Mouse (Mus musculus) midbrain, embryonic 11.5 days (tissue): ENCODE results near the gene Klc3. TPM values are rescaled to one million over a fixed set of nuclear protein-coding genes. Genes with fewer than 3 reads are reported as not detected.

Source experiments
- ATAC-seq: fragments of 200-750 bp; cut with Nextera tagmentation; 2 replicates; pipeline ENCODE4 v1.8.0; 2017; ENCODE audit warnings: moderate TSS enrichment, moderate library complexity; ENCODE audit not compliant: low FRiP score
- DNase-seq: peaks from one replicate; pipeline ENCODE4 v3.0.0; 2015; ENCODE audit warnings: low spot score; ENCODE audit errors: missing footprints
- H3K27ac ChIP-seq: fragments of 300-500 bp; sonication (generic); 2 replicates; pipeline ENCODE4 v1.5.1; 2014; ENCODE audit warnings: low read depth, low read length
- H3K27me3 ChIP-seq: fragments of 300-500 bp; sonication (generic); 2 replicates; pipeline ENCODE4 v1.6.1; 2014; ENCODE audit warnings: mild to moderate bottlenecking, low read length, moderate library complexity, mixed read lengths; ENCODE audit not compliant: control insufficient read depth, insufficient read depth
- H3K36me3 ChIP-seq: fragments of 300-500 bp; sonication (generic); 2 replicates; pipeline ENCODE4 v1.6.1; 2014; ENCODE audit warnings: mild to moderate bottlenecking, low read length, moderate library complexity, mixed read lengths; ENCODE audit not compliant: control insufficient read depth, insufficient read depth
- H3K4me1 ChIP-seq: fragments of 300-500 bp; sonication (generic); 2 replicates; pipeline ENCODE4 v1.6.1; 2014; ENCODE audit warnings: low read length; ENCODE audit not compliant: control insufficient read depth, insufficient read depth
- H3K4me2 ChIP-seq: fragments of 300-500 bp; sonication (generic); 2 replicates; pipeline ENCODE4 v1.6.1; 2014; ENCODE audit warnings: mild to moderate bottlenecking, moderate library complexity
- H3K4me3 ChIP-seq: fragments of 300-500 bp; sonication (generic); 2 replicates; pipeline ENCODE4 v1.5.1; 2014; ENCODE audit warnings: low read depth, low read length
- H3K9ac ChIP-seq: fragments of 300-500 bp; sonication (generic); 2 replicates; pipeline ENCODE4 v1.6.1; 2014; ENCODE audit warnings: low read length
- H3K9me3 ChIP-seq: fragments of 300-500 bp; sonication (generic); 2 replicates; pipeline ENCODE4 v1.6.1; 2016; ENCODE audit warnings: low read length; ENCODE audit not compliant: control insufficient read depth
- WGBS: fragments of 180-500 bp; shearing (Covaris S2); extraction: QIAGEN DNeasy Blood & Tissue Kit; methylation state at CpG from one replicate; pipeline ENCODE4 v1.1.7; 2014; 5-methylcytosine and 5-hydroxymethylcytosine counted together
- polyA plus RNA-seq: library from polyadenylated mRNA; unstranded; fragments of >200 nt; fragmentation: Nextera tagmentation; extraction: Ambion mirVana; gene quantifications from 2 replicates; pipeline ENCODE4 v1.2.1, GENCODE M21; 2014

Gene Klc3
- polyA plus RNA-seq: 0.37 and 1.4 TPM in 2 replicates

DNA sequence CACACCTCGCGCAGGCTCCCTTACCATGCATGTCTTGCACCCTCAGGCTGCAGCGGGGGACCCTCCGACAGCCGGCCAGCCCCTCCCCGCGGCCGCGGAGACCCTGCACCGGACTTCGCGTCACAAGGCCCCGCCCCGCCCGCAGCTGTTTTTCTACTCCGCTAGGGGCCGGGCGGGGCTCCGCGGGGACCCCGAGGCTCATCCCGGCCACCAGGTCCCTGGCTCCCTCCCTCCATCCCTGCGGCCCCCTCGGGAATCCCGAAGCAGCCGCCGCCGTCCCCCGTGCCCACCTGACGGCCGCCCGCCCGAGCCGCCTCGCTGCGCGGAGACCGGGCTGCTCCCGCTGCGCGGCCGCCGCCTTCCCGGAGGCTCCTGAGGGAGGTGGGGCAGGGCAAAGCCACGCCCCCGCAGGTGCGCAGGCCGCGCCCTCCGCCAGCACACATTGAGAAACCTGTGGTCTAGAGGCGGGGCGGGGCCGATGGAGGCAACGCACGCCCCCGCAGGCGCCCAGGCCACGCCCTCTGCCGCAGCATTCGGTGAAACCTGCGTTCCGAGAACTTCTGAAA lies at the start of gene Klc3:
Gene Klc3 (minus strand): TSS at position 374 of the 566 bp plus-strand sequence.
- H3K27ac ChIP-seq: no peak within 1 kb of the TSS
- peaks cover 10% of the 10 kb centered on the region; the same call in 1 of the 2 replicates for H3K4me1 ChIP-seq
- H3K9me3 ChIP-seq: 0 out of 2 replicates have a peak, but pooled peaks cover 2% of the 10 kb centered on the region
- WGBS: 2% methylated on average over 57 of the region's 62 CpGs
- H3K27me3 ChIP-seq: peaks cover 36% of the 10 kb centered on the region
- ATAC-seq (peak; percentile 31), DNase-seq (peak; percentile 90)
- peak within 1 kb of the TSS; percentile 66 for H3K4me2 ChIP-seq
- peak within 1 kb of the TSS; percentile 47 for H3K4me3 ChIP-seq
- peak within 1 kb of the TSS; percentile 52 for H3K9ac ChIP-seq
- H3K36me3 ChIP-seq: no peaks in the 10 kb centered on the region

DNA sequence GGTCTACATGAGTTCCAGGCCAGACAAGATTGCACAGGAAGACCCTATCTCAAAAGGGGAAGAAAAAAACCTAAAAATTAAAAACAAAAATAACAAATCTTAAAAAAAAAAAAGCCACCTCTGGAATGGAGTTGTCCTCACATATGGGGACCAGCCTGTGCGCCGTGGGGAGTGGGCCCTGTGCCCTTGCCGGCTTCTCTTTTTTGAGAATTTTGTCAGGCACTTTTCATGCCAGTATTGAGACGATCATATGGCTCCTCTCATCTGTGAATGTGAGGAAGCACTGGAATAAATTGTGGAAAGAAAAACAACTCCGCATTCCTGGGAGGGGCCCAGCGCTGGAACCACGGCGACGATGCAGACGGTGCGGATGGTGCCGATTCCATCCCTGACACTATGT lies 45.3 kb upstream of the Klc3 start:
- H3K27ac ChIP-seq: no peak overlapping the region
- H3K4me2 ChIP-seq: no peak overlapping the region
- no peaks in the 10 kb centered on the region for H3K4me1 ChIP-seq
- 88% methylated on average over 12 of the region's 12 CpGs for WGBS
- no peak for ATAC-seq
- H3K9me3 ChIP-seq: no peaks in the 10 kb centered on the region
- H3K27me3 ChIP-seq: no peaks in the 10 kb centered on the region
- no peak overlapping the region for H3K9ac ChIP-seq
- no peak for DNase-seq
- peaks cover 12% of the 10 kb centered on the region for H3K36me3 ChIP-seq
- no peak overlapping the region for H3K4me3 ChIP-seq

DNA sequence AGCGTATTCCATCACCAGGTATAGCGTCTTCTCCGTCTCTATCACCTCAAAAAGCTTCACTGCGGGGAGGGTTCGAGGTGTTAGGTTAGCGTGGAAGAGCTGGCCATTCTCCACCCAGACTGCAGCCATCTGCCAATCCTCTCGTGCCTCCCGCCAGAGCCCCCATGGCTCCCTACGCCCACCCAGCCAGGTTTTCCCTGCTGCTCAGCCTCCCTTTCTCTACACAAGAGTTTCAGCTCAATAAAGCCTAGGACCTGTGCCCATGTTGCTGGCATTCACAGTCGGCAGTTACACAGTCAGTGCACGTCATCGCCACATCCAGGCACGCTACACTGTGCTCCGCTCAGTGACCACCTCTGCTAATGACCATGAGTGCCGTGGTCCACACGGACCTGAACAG lies 43.8 kb upstream of the Klc3 start:
- Histone ChIP-seq H3K9ac (no peak overlapping the region), H3K4me3 (no peak overlapping the region), H3K4me2 (no peak overlapping the region), H3K27me3 (no peaks in the 10 kb centered on the region), H3K4me1 (no peaks in the 10 kb centered on the region), H3K9me3 (no peaks in the 10 kb centered on the region), H3K27ac (no peak overlapping the region), H3K36me3 (peaks cover 12% of the 10 kb centered on the region)
- ATAC-seq (no peak), DNase-seq (no peak)
- 91% methylated on average over 16 of the region's 16 CpGs for WGBS

DNA sequence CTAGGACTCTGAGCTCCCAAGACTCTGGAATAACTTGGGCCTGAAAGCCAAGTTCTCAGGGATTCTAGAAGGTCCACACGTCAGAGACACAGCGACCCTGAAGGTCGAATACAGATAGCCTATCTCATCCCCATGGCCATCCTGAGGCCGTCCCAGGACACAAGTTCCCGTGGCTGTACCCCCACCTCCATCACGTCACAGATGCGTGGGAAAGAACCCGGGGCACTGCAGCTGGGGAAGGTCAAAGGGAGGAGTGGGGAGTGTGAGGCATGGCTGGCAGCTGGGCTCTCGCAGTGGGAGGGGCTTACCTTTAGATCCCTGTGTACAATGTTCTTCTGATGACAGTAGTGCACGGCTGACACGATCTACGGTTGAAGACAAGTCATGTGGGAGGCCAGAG lies 40.9 kb upstream of the Klc3 start:
- H3K27ac ChIP-seq: no peak overlapping the region
- no peak overlapping the region for H3K9ac ChIP-seq
- H3K9me3 ChIP-seq: no peaks in the 10 kb centered on the region
- H3K27me3 ChIP-seq: no peaks in the 10 kb centered on the region
- ATAC-seq (no peak), DNase-seq (no peak)
- H3K36me3 ChIP-seq: peaks cover 10% of the 10 kb centered on the region
- H3K4me3 ChIP-seq: no peak overlapping the region
- H3K4me1 ChIP-seq: no peaks in the 10 kb centered on the region
- 90% methylated on average over 12 of the region's 12 CpGs for WGBS
- H3K4me2 ChIP-seq: no peak overlapping the region

DNA sequence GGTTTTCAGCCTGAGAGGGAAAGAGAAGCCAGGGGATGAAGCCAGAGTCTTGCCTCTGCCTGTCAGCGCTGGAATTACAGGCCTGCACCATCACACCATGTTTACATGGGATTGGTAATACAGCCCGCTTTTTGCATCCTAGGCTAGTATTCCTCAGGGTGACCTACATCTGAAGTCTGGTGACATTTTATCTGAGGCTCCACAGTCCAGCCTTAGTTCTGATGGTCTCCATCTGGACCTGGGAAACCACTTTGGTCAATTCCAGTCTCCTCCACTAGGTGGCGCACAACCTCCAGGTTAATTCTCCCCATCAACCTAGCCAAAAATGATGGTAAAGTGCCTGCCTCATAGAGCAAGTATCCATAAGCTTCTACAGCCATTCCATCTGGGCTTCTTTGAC lies 39.4 kb upstream of the Klc3 start:
- WGBS: 42% methylated on average over 3 of the region's 3 CpGs
- ATAC-seq: peak; percentile 71

DNA sequence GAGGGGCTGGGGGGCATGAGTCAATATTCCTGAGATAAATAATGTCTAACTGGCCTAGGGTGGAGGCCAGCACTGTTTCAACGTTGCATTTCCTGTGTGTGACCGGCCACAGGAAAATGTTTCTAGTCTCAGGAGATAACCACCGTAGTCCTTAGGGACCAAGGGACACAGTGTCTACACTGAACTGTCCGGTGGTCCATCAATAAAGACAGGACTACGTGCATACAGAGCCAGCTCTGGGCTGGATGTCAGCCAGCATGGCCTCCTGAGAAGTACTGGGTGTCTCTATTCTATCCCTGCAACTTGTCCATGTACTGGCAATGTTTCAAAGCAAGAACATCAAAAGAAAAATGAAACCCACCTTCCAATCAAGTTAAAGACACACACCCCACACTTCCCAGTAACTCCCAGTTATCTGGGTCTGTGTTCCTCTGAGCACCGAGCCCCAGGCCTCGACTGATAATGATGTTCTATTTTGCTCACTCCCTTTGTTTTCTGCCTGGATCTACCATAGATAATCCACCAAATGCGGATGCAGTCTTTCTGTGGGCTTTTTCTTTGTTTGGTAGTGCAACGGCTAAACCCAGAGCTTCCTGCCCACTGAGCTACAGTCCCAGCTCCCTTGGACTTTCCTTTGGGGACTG lies 37.7 kb upstream of the Klc3 start:
- no peak for DNase-seq
- Histone ChIP-seq H3K27ac (no peak overlapping the region), H3K9me3 (no peaks in the 10 kb centered on the region), H3K4me1 (no peaks in the 10 kb centered on the region), H3K9ac (no peak overlapping the region), H3K4me3 (no peak overlapping the region), H3K36me3 (peaks cover 14% of the 10 kb centered on the region), H3K27me3 (no peaks in the 10 kb centered on the region), H3K4me2 (no peak overlapping the region)
- ATAC-seq: no peak
- 85% methylated on average over 9 of the region's 9 CpGs for WGBS

More for the DNA sequence above, 39.4 kb upstream of the Klc3 start:
- H3K4me3 ChIP-seq: no peak overlapping the region
- H3K36me3 ChIP-seq: peaks cover 7% of the 10 kb centered on the region
- no peak overlapping the region for H3K9ac ChIP-seq
- H3K27ac ChIP-seq: no peak overlapping the region
- no peak overlapping the region for H3K4me2 ChIP-seq
- DNase-seq: peak; percentile 99
- H3K4me1 ChIP-seq: no peaks in the 10 kb centered on the region
- no peaks in the 10 kb centered on the region for H3K9me3 ChIP-seq
- H3K27me3 ChIP-seq: no peaks in the 10 kb centered on the region

DNA sequence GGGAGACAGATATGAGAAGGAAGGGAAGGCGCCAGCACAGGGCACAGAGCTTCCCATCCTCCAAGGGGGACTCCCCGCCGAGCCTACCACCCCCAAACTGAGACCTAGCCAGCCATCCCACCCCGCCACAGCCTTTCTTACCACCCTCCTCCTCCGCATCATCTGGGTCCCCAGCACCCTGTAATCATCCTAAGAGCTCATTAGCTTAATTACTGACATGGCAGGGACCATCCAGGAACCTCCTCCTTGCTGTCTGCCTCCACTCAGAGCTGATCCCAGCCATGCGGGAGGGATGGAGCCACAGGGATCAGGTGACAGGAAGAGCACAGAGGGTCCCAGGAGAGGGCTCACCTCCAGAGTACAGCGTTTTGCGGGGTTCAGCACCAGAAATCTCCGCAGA lies 33.1 kb upstream of the Klc3 start:
- H3K9ac ChIP-seq: no peak overlapping the region
- H3K4me2 ChIP-seq: no peak overlapping the region
- H3K36me3 ChIP-seq: peaks cover 49% of the 10 kb centered on the region
- no peak overlapping the region for H3K27ac ChIP-seq
- no peak overlapping the region for H3K4me3 ChIP-seq
- WGBS: 83% methylated on average over 9 of the region's 9 CpGs
- H3K27me3 ChIP-seq: no peaks in the 10 kb centered on the region
- DNase-seq (no peak), ATAC-seq (no peak)
- no peaks in the 10 kb centered on the region for H3K9me3 ChIP-seq
- H3K4me1 ChIP-seq: no peaks in the 10 kb centered on the region

DNA sequence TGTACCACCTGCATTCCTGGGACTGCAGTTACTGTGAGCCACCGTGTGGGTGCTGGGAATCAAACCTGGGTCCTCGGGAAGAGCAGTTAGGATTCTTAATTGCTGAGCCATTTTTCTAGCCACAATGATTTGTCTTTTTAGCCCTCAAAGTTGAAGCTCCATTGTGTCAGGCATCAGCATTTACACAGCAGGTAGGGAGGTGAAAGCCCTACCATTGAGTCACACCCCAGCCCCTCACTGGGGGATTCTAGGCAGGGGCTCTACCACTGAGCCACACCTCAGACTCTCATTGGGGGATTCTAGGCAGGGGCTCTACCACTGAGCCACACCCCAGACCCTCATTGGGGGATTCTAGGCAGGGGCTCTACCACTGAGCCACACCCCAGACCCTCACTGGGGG lies 32.4 kb upstream of the Klc3 start:
- no peak overlapping the region for H3K4me2 ChIP-seq
- WGBS: 94% methylated on average over 2 of the region's 2 CpGs
- H3K27me3 ChIP-seq: no peaks in the 10 kb centered on the region
- no peak overlapping the region for H3K27ac ChIP-seq
- no peak overlapping the region for H3K4me3 ChIP-seq
- DNase-seq (no peak), ATAC-seq (no peak)
- peaks cover 50% of the 10 kb centered on the region for H3K36me3 ChIP-seq
- no peaks in the 10 kb centered on the region for H3K9me3 ChIP-seq
- no peak overlapping the region for H3K9ac ChIP-seq
- H3K4me1 ChIP-seq: no peaks in the 10 kb centered on the region

DNA sequence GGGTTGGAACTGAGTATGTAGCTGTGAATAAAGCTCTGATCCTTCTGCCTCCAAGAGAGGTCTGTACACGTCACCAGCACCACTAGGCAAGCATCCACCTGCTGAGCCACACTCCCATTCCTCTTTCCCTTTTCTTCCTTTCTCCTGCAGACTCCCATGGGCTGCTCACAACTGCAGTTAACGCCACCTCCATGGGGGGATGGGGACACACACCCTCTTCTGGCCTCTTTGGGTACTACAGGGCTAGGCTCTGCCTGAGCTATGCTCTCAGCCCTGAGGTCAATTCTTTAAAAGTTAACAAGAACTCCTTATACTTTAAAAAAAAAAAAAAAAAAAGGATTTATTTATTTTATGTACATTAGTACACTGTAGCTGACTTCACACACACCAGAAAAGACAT lies 28.6 kb upstream of the Klc3 start:
- Histone ChIP-seq H3K36me3 (peaks cover 59% of the 10 kb centered on the region), H3K4me2 (no peak overlapping the region), H3K4me3 (no peak overlapping the region), H3K9me3 (no peaks in the 10 kb centered on the region), H3K9ac (no peak overlapping the region), H3K4me1 (no peaks in the 10 kb centered on the region), H3K27ac (no peak overlapping the region), H3K27me3 (no peaks in the 10 kb centered on the region)
- WGBS: 92% methylated on average over 2 of the region's 2 CpGs
- DNase-seq (no peak), ATAC-seq (no peak)
